Mouse (Mus musculus) ES-E14 (cell line): ENCODE data around the gene Ppp4r3a.

Experiments used
- CHD2 ChIP-seq: IDR thresholded peaks from 2 replicates; pipeline ENCODE4 v1.6.1; 2014; ENCODE audit warnings: mild to moderate bottlenecking, low read depth, low read length, inconsistent platforms
- HCFC1 ChIP-seq: IDR thresholded peaks from 2 replicates; pipeline ENCODE4 v1.6.1; 2012; ENCODE audit warnings: low read length, inconsistent platforms, borderline replicate concordance; ENCODE audit not compliant: insufficient read depth

DNA sequence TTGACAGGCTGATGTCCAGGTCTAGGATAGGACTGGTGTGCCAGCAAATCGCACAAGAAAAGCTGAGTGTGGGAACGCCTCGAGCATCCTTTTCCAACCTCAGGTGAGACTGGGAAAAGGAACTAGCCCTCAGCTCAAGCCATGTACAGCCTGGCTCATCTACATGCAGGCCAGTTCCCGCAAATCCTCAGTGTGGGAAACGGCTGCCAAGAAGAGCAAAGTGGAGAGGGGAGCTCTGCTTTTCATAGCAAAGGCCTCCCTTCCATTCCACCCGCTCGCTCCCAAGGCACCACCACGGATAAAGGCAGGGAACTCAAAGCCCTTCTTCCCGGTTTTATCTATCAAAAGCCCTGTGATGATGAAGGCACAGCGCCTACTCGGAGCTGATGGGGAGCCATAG is 60.4 kb downstream of the Ppp4r3a start:
- TF ChIP-seq CHD2 (no peak), HCFC1 (no peak)
